Mouse (Mus musculus): Measurements from ENCODE around the gene Utp20. TPM values are rescaled to one million over a fixed set of nuclear protein-coding genes. Genes with fewer than 3 reads are reported as not detected.

Utp20 gene
- polyA plus RNA-seq (2012; fragmentation: generic; extraction: Trizol) = 24.2 TPM
- long read RNA-seq, experiment 1, partial matches to known transcripts = 3 of 3 reads
- long read RNA-seq, experiment 1, other reads (novel, unspliced or antisense) = 0 of 3 reads
- long read RNA-seq, experiment 2, full-length matches to known transcripts = 3 of 39 reads
- long read RNA-seq, experiment 2, partial matches to known transcripts = 33 of 39 reads
- long read RNA-seq, experiment 2, other reads (novel, unspliced or antisense) = 3 of 39 reads

DNA sequence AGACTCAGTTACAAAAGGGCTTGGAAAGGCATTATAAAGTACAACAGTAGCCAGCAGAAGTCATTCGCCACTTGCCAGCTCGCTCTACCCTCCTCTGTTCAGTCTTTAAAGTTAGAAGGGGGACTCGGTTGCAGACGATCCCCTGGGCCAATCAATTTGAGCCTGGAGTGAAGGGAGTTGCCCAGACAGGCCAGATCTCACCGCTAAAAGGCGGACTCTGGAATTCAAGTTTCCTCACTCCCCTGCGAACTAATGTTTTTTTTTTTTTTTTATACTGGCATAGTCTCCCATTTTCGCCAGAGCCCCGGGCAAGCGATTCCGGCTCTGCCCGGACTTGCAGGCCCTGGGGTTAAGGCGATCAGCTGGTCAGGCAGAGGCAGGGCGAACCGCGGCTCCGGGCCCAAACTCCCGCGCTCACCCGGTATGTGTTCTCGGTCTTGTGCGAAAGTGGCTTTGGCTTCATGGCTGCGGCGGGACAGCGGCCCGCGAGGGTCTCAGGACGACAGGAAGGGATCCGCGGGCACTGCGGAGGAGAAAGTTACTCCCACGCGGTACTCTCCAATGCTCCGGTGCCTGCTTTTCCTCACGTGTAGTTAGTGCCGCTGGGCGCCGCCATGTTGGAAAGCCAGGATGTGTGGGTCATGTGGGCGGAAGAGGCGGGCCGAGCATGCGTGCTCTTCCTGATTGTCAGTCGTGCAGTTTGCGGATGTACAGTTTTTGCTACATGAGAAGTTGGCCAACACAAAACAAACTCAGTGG, at the start of gene Utp20:
Gene Utp20, minus strand, starts transcription at position 617 of the 759 bp plus-strand sequence.
- Histone ChIP-seq H3K36me3 (ENCODE audit: control insufficient read depth, insufficient read depth) (peaks cover 40% of the 10 kb centered on the region), H3K27me3 (ENCODE audit: control insufficient read depth, insufficient read depth, insufficient read length) (no peaks in the 10 kb centered on the region), H3K79me2 (ENCODE audit: control insufficient read depth, insufficient read depth) (peaks cover 29% of the 10 kb centered on the region)

DNA sequence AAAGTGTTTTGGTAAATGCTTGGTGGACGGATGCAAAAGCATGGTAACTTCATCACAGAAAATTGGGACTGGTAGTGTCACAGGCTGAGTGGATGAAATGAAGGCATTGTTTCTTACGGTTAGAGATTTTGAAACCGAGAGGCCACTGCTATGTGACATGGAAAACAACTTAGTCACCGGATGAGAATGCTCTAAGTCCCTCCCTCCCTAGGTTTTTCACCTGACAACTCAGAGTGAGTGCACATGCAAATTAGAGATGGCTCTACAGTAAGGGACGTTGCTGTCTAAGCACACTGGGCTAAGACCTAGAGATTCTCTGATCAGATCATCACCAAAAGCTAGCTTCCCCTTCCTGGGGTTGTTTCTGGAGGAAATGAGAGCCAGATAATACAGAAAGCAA, 48.3 kb upstream of the Utp20 start:
- Histone ChIP-seq H3K79me3 (ENCODE audit: low read depth) (no peaks in the 10 kb centered on the region), H3K27me3 (ENCODE audit: control insufficient read depth, insufficient read depth, insufficient read length) (no peaks in the 10 kb centered on the region), H3K79me2 (ENCODE audit: control insufficient read depth, insufficient read depth) (no peaks in the 10 kb centered on the region), H3K36me3 (ENCODE audit: control insufficient read depth, insufficient read depth) (no peaks in the 10 kb centered on the region), H3K4me3 (ENCODE audit: insufficient read depth, poor library complexity, severe bottlenecking) (no peak overlapping the region), H3ac (ENCODE audit: control insufficient read depth, insufficient read length, low read depth) (no peak overlapping the region)
- TF ChIP-seq CTCF (IDR thresholded peaks at IDR 0.05; ENCODE audit: control insufficient read depth, insufficient read depth, insufficient read length) (no peak), MYOG (IDR thresholded peaks at IDR 0.05; ENCODE audit: control insufficient read depth, extremely low read depth, insufficient read length) (no peak), MAX (IDR thresholded peaks at IDR 0.05) (no peak), USF1 (IDR thresholded peaks at IDR 0.05; ENCODE audit: low read depth) (no peak), MYOD1 (IDR thresholded peaks at IDR 0.05; ENCODE audit: control insufficient read depth, insufficient read length, low read depth) (no peak), FOSL1 (IDR thresholded peaks at IDR 0.05; ENCODE audit: insufficient read depth, low read length, poor library complexity, severe bottlenecking) (no peak), CEBPB (IDR thresholded peaks at IDR 0.05; ENCODE audit: low read depth) (no peak)

More for the DNA sequence above, at the start of gene Utp20:
- H3ac ChIP-seq (ENCODE audit: control insufficient read depth, insufficient read length, low read depth) = peak within 1 kb of the TSS; percentile 80
- H3K4me3 ChIP-seq (ENCODE audit: insufficient read depth, poor library complexity, severe bottlenecking) = peak within 1 kb of the TSS; percentile 82
- TF ChIP-seq USF1 (IDR thresholded peaks at IDR 0.05; ENCODE audit: low read depth) (peak; percentile 98), MAX (IDR thresholded peaks at IDR 0.05) (peak; percentile 99), MYOD1 (IDR thresholded peaks at IDR 0.05; ENCODE audit: control insufficient read depth, insufficient read length, low read depth) (no peak)
- peaks cover 18% of the 10 kb centered on the region for H3K79me3 ChIP-seq (ENCODE audit: low read depth)

DNA sequence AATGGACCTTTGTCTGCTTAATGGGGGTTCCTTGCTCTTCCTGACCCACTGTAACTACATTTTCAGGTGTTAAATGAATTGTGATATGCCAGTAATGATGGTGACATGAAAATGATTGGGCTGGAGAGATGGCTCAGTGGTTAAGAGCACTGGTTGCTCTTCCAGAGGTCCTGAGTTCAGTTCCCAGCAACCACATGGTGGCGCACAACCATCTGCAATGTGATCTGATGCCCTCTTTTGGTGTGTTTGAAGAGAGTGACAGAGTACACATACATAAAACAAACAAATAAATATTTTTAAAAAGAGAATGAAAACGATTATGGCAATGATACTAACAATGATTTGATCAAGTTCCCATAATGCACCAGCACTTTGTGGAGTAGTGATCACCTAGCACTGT, 39.4 kb upstream of the Utp20 start:
- no peak for TF ChIP-seq FOSL1 (IDR thresholded peaks at IDR 0.05; ENCODE audit: insufficient read depth, low read length, poor library complexity, severe bottlenecking)
- no peak for TF ChIP-seq USF1 (IDR thresholded peaks at IDR 0.05; ENCODE audit: low read depth)
- TF ChIP-seq CEBPB (IDR thresholded peaks at IDR 0.05; ENCODE audit: low read depth) = no peak
- TF ChIP-seq CTCF (IDR thresholded peaks at IDR 0.05; ENCODE audit: control insufficient read depth, insufficient read depth, insufficient read length) = no peak
- TF ChIP-seq MYOG (IDR thresholded peaks at IDR 0.05; ENCODE audit: control insufficient read depth, extremely low read depth, insufficient read length) = no peak
- TF ChIP-seq MYOD1 (IDR thresholded peaks at IDR 0.05; ENCODE audit: control insufficient read depth, insufficient read length, low read depth) = no peak
- no peak for TF ChIP-seq MAX (IDR thresholded peaks at IDR 0.05)
- Histone ChIP-seq H3K79me3 (ENCODE audit: low read depth) (no peaks in the 10 kb centered on the region), H3K4me3 (ENCODE audit: insufficient read depth, poor library complexity, severe bottlenecking) (no peak overlapping the region), H3K27me3 (ENCODE audit: control insufficient read depth, insufficient read depth, insufficient read length) (no peaks in the 10 kb centered on the region), H3K79me2 (ENCODE audit: control insufficient read depth, insufficient read depth) (no peaks in the 10 kb centered on the region), H3ac (ENCODE audit: control insufficient read depth, insufficient read length, low read depth) (no peak overlapping the region), H3K36me3 (ENCODE audit: control insufficient read depth, insufficient read depth) (no peaks in the 10 kb centered on the region)

DNA sequence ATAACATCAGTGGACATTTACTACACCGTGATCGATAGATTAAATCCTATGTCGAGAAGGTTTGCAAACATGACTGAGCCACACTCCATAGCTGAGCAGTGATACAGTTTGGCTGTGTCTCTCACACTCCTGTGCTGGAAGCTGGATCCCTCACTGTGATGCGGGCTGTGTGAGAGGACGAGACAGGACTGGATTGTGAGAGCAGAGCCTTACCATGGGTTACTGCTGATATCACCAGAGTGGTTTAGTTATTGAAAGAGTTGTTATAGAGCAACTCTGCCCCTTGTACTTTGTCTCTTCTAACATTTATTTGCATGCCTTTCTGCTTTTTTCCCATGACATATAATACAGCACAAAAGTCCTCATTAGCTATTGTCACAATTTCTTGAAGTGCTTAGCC, 35.7 kb upstream of the Utp20 start:
- no peak overlapping the region for H3ac ChIP-seq (ENCODE audit: control insufficient read depth, insufficient read length, low read depth)
- no peaks in the 10 kb centered on the region for H3K79me2 ChIP-seq (ENCODE audit: control insufficient read depth, insufficient read depth)
- no peaks in the 10 kb centered on the region for H3K36me3 ChIP-seq (ENCODE audit: control insufficient read depth, insufficient read depth)
- H3K27me3 ChIP-seq (ENCODE audit: control insufficient read depth, insufficient read depth, insufficient read length) = no peaks in the 10 kb centered on the region
- no peak for TF ChIP-seq MYOD1 (IDR thresholded peaks at IDR 0.05; ENCODE audit: control insufficient read depth, insufficient read length, low read depth)
- no peak for TF ChIP-seq MAX (IDR thresholded peaks at IDR 0.05)
- TF ChIP-seq CTCF (IDR thresholded peaks at IDR 0.05; ENCODE audit: control insufficient read depth, insufficient read depth, insufficient read length) = no peak
- TF ChIP-seq USF1 (IDR thresholded peaks at IDR 0.05; ENCODE audit: low read depth) = no peak
- TF ChIP-seq FOSL1 (IDR thresholded peaks at IDR 0.05; ENCODE audit: insufficient read depth, low read length, poor library complexity, severe bottlenecking) = no peak
- no peak for TF ChIP-seq MYOG (IDR thresholded peaks at IDR 0.05; ENCODE audit: control insufficient read depth, extremely low read depth, insufficient read length)
- no peak for TF ChIP-seq CEBPB (IDR thresholded peaks at IDR 0.05; ENCODE audit: low read depth)
- no peaks in the 10 kb centered on the region for H3K79me3 ChIP-seq (ENCODE audit: low read depth)
- H3K4me3 ChIP-seq (ENCODE audit: insufficient read depth, poor library complexity, severe bottlenecking) = no peak overlapping the region

DNA sequence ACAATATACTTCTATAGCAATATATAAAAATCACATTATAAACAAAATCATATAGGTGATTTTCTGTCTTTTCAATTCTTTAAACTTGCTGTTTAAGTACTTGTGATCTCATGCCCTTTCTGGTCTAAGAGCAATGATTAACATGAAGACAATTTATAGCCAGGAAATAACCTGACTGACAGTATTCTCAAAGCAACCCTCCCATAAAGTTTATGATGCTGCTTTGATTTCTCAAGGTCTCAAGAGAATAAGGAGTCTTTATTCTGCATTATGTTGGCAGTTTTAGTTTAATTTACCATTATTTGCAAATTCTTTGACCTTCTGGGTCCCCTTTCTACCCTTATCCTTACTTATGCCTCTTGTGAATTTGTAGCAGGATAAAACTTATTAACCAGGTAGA, 34.8 kb upstream of the Utp20 start:
- no peak overlapping the region for H3K4me3 ChIP-seq (ENCODE audit: insufficient read depth, poor library complexity, severe bottlenecking)
- H3K79me3 ChIP-seq (ENCODE audit: low read depth) = no peaks in the 10 kb centered on the region
- H3K36me3 ChIP-seq (ENCODE audit: control insufficient read depth, insufficient read depth) = no peaks in the 10 kb centered on the region
- no peak for TF ChIP-seq CTCF (IDR thresholded peaks at IDR 0.05; ENCODE audit: control insufficient read depth, insufficient read depth, insufficient read length)
- TF ChIP-seq USF1 (IDR thresholded peaks at IDR 0.05; ENCODE audit: low read depth) = no peak
- no peak for TF ChIP-seq CEBPB (IDR thresholded peaks at IDR 0.05; ENCODE audit: low read depth)
- TF ChIP-seq FOSL1 (IDR thresholded peaks at IDR 0.05; ENCODE audit: insufficient read depth, low read length, poor library complexity, severe bottlenecking) = no peak
- no peak for TF ChIP-seq MYOG (IDR thresholded peaks at IDR 0.05; ENCODE audit: control insufficient read depth, extremely low read depth, insufficient read length)
- TF ChIP-seq MYOD1 (IDR thresholded peaks at IDR 0.05; ENCODE audit: control insufficient read depth, insufficient read length, low read depth) = no peak
- TF ChIP-seq MAX (IDR thresholded peaks at IDR 0.05) = no peak
- no peak overlapping the region for H3ac ChIP-seq (ENCODE audit: control insufficient read depth, insufficient read length, low read depth)
- no peaks in the 10 kb centered on the region for H3K79me2 ChIP-seq (ENCODE audit: control insufficient read depth, insufficient read depth)
- H3K27me3 ChIP-seq (ENCODE audit: control insufficient read depth, insufficient read depth, insufficient read length) = no peaks in the 10 kb centered on the region
